Mouse (Mus musculus) cerebellum, postnatal 4 days (tissue): ENCODE results near the gene Ano6.
"Not testable (repeated sequence)": the region's sequence is repeated elsewhere in the genome, so short reads cannot be mapped to it uniquely, and the experiment has no call there.

ENCODE experiments used
- DNase-seq, 2 experiments: peaks; one replicate each; pipeline ENCODE4 v3.0.0; 2022; ENCODE audit warnings: low spot score in 2 of 2, mixed read lengths in 1 of 2

Gene Ano6

GRCm38 (mm10) chr15:95826516-95826915, 35.9 kb downstream of the Ano6 start:
- DNase-seq: no peak

GRCm38 (mm10) chr15:95827465-95827971, 36.9 kb downstream of the Ano6 start:
- DNase-seq: no peak

GRCm38 (mm10) chr15:95828018-95828646, 37.5 kb downstream of the Ano6 start:
- not testable (repeated sequence) for DNase-seq

GRCm38 (mm10) chr15:95828647-95829254, 38.1 kb downstream of the Ano6 start:
- no peak for DNase-seq

- DNase-seq: no peak
Measured at GRCm38 (mm10) chr15:95829553-95830205, 39.0 kb downstream of the Ano6 start.

- DNase-seq: no peak
Measured at GRCm38 (mm10) chr15:95830206-95830560, 39.5 kb downstream of the Ano6 start.

- no peak for DNase-seq
Measured at GRCm38 (mm10) chr15:95833292-95833691, 42.6 kb downstream of the Ano6 start.

GRCm38 (mm10) chr15:95836077-95836476, 45.4 kb downstream of the Ano6 start:
- no peak for DNase-seq

- no peak for DNase-seq
Measured at GRCm38 (mm10) chr15:95836646-95837434, 46.2 kb downstream of the Ano6 start.

GRCm38 (mm10) chr15:95837570-95837969, 46.9 kb downstream of the Ano6 start:
- DNase-seq: no peak

GRCm38 (mm10) chr15:95838171-95839020, 47.8 kb downstream of the Ano6 start:
- DNase-seq: no peak

- no peak for DNase-seq
Measured at GRCm38 (mm10) chr15:95839789-95840188, 49.1 kb downstream of the Ano6 start.

GRCm38 (mm10) chr15:95843183-95843949, 52.7 kb downstream of the Ano6 start:
- no peak for DNase-seq

- no peak for DNase-seq
Measured at GRCm38 (mm10) chr15:95844412-95844811, 53.8 kb downstream of the Ano6 start.

GRCm38 (mm10) chr15:95846102-95846501, 55.5 kb downstream of the Ano6 start:
- DNase-seq: no peak

- no peak for DNase-seq
Measured at GRCm38 (mm10) chr15:95848493-95849064, 57.9 kb downstream of the Ano6 start.

GRCm38 (mm10) chr15:95849513-95850411, 59.1 kb downstream of the Ano6 start:
- DNase-seq: no peak

- no peak for DNase-seq
Measured at GRCm38 (mm10) chr15:95850546-95850945, 59.9 kb downstream of the Ano6 start.
